24 mouse cellular contexts compared by ENCODE assay signal in the genomic region with DNA sequence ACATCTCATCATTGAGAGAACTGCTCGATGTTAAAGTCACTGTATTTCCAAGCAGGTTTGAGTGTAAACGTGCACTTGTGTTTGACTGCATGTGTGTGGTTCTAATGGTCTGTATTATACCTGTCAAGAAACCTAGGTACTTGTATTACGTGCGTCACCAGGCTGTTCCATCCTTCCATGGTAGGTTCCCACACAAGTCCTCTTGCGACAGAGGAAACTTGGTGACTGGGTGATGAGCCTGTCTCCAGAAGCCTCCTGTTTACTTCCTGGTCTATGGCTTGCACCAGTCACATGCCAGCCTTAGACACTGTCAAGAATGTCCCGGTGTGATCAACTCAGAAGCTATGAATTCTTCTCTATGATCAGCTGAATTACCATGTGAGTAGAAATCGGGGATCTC.
"Had no signal": no experiment of that assay in that cellular context is flagged by ENCODE, and none has a peak within 500 bp of the region (broad histone marks: within the 10 kb centered on the region; RNA-seq: fewer than 3 reads in every experiment).

No protein-coding gene starts in this region.

- H3K9me3 ChIP-seq: limb, embryonic 12.5 days; limb, embryonic 15.5 days; neural tube, embryonic 12.5 days; neural tube, embryonic 15.5 days had no signal

- H3K9ac ChIP-seq: limb, embryonic 12.5 days; limb, embryonic 15.5 days; liver, embryonic 14.5 days; liver, postnatal 0 days; lung, embryonic 14.5 days; neural tube, embryonic 12.5 days; neural tube, embryonic 15.5 days had no signal

- H3K4me3 ChIP-seq: left cerebral cortex, adult 2 months; limb, embryonic 12.5 days; limb, embryonic 15.5 days; neural tube, embryonic 12.5 days; neural tube, embryonic 15.5 days had no signal

- H3K36me3 ChIP-seq: limb, embryonic 12.5 days; limb, embryonic 15.5 days; neural tube, embryonic 12.5 days; neural tube, embryonic 15.5 days had no signal

- ATAC-seq: inflammation-experienced regulatory T-cells, adult 6 months; intestine, embryonic 16.5 days; liver, postnatal 0 days; lung, postnatal 0 days had no signal

- DNase-seq: kidney, adult 18-20 months; kidney, adult 9 months; kidney, postnatal 14 days; kidney, postnatal 4 days; left cerebral cortex, postnatal 4 days; liver, postnatal 0 days; lung, embryonic 14.5 days; lung, postnatal 4 days; midbrain, embryonic 14.5 days; retina, postnatal 1 day; right cerebral cortex, postnatal 25 days; spleen, adult 18-20 months; thymus, adult 18-20 months had no signal

- H3K27me3 ChIP-seq: limb, embryonic 12.5 days; limb, embryonic 15.5 days; neural tube, embryonic 12.5 days; neural tube, embryonic 15.5 days had no signal

- H3K27ac ChIP-seq: left cerebral cortex, adult 2 months; limb, embryonic 12.5 days; limb, embryonic 15.5 days; liver, embryonic 14.5 days; neural tube, embryonic 12.5 days; neural tube, embryonic 15.5 days had no signal

- H3K4me2 ChIP-seq: limb, embryonic 12.5 days; limb, embryonic 15.5 days; liver, embryonic 11.5 days; lung, embryonic 14.5 days; midbrain, embryonic 11.5 days; neural tube, embryonic 12.5 days; neural tube, embryonic 15.5 days had no signal
